In the genomic region with DNA sequence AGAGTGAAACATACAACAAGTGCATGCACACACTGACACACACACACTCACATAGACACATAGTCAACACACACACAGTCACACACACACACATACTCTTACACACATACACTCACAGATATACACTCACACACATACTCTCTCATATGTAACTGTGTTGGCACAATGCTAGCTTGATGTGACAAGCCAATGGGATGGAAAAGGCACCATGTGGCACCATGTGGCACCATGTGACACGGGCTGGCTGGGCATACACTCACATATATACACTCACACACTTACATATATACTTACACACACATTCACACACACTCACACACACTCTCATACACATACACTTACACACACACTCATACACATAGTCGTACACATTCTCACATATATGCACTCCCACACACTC, we compare ENCODE assay signal across 25 mouse cellular contexts.
"Had no signal": no experiment of that assay in that cellular context is flagged by ENCODE, and none has a peak within 500 bp of the region (broad histone marks: within the 10 kb centered on the region; RNA-seq: fewer than 3 reads in every experiment).

No protein-coding gene starts in this region.

- H3K4me1 ChIP-seq: heart, embryonic 10.5 days; heart, embryonic 12.5 days; hindbrain, embryonic 13.5 days; intestine, embryonic 15.5 days; limb, embryonic 10.5 days; limb, embryonic 12.5 days; liver, embryonic 13.5 days; liver, embryonic 15.5 days had no signal

- H3K36me3 ChIP-seq: heart, embryonic 10.5 days; heart, embryonic 12.5 days; hindbrain, embryonic 10.5 days; hindbrain, embryonic 13.5 days; intestine, embryonic 15.5 days; limb, embryonic 10.5 days; limb, embryonic 12.5 days; liver, embryonic 13.5 days; liver, embryonic 15.5 days had no signal

- H3K27ac ChIP-seq: gastrocnemius, adult 2 months; heart, embryonic 10.5 days; hindbrain, embryonic 10.5 days; hindbrain, embryonic 13.5 days; intestine, embryonic 15.5 days; layer of hippocampus, adult 2 months; limb, embryonic 10.5 days; limb, embryonic 12.5 days; liver, embryonic 13.5 days; liver, embryonic 15.5 days had no signal

- H3K27me3 ChIP-seq: heart, embryonic 12.5 days; hindbrain, embryonic 13.5 days; intestine, embryonic 15.5 days; limb, embryonic 12.5 days; liver, embryonic 13.5 days; liver, embryonic 15.5 days had no signal

- DNase-seq: gastrocnemius, adult 2 months; gastrocnemius, postnatal 10 days; gastrocnemius, postnatal 25 days; heart, postnatal 10 days; heart, postnatal 4 days; kidney, adult 18-20 months; kidney, adult 8-10 months; kidney, postnatal 10 days; kidney, postnatal 25 days; kidney, postnatal 4 days; liver; liver, embryonic 13.5 days; liver, postnatal 0 days had no signal

- H3K4me2 ChIP-seq: heart, embryonic 12.5 days; hindbrain, embryonic 13.5 days; intestine, embryonic 15.5 days; limb, embryonic 12.5 days; liver, embryonic 11.5 days; liver, embryonic 13.5 days; liver, embryonic 15.5 days had no signal

- H3K9ac ChIP-seq: heart, embryonic 12.5 days; hindbrain, embryonic 13.5 days; intestine, embryonic 15.5 days; limb, embryonic 12.5 days; liver, embryonic 13.5 days; liver, embryonic 15.5 days; liver, postnatal 0 days had no signal

- ATAC-seq: inflammation-experienced regulatory T-cells, adult 6 months; intestine, embryonic 15.5 days; intestine, postnatal 0 days; liver, postnatal 0 days had no signal

- H3K9me3 ChIP-seq: heart, embryonic 10.5 days; heart, embryonic 12.5 days; hindbrain, embryonic 10.5 days; hindbrain, embryonic 13.5 days; intestine, embryonic 15.5 days; limb, embryonic 10.5 days; limb, embryonic 12.5 days; liver, embryonic 15.5 days had no signal

- H3K4me3 ChIP-seq: gastrocnemius, adult 2 months; heart, embryonic 10.5 days; heart, embryonic 12.5 days; hindbrain, embryonic 10.5 days; hindbrain, embryonic 13.5 days; intestine, embryonic 15.5 days; layer of hippocampus, adult 2 months; limb, embryonic 10.5 days; limb, embryonic 12.5 days; liver, embryonic 13.5 days; liver, embryonic 15.5 days had no signal
